Mouse (Mus musculus) megakaryocyte, embryonic 14.5 days (primary cell): ENCODE results near the gene Gm20388.

Experiments used
- FLI1 ChIP-seq: IDR thresholded peaks from 2 replicates; pipeline ENCODE4 v1.6.1; 2012; ENCODE audit warnings: low read length, inconsistent platforms, mixed read lengths
- GATA1 ChIP-seq: IDR thresholded peaks from 3 replicates; pipeline ENCODE4 v1.6.1; 2012; ENCODE audit warnings: mixed read lengths, low read length, inconsistent platforms, borderline replicate concordance

DNA sequence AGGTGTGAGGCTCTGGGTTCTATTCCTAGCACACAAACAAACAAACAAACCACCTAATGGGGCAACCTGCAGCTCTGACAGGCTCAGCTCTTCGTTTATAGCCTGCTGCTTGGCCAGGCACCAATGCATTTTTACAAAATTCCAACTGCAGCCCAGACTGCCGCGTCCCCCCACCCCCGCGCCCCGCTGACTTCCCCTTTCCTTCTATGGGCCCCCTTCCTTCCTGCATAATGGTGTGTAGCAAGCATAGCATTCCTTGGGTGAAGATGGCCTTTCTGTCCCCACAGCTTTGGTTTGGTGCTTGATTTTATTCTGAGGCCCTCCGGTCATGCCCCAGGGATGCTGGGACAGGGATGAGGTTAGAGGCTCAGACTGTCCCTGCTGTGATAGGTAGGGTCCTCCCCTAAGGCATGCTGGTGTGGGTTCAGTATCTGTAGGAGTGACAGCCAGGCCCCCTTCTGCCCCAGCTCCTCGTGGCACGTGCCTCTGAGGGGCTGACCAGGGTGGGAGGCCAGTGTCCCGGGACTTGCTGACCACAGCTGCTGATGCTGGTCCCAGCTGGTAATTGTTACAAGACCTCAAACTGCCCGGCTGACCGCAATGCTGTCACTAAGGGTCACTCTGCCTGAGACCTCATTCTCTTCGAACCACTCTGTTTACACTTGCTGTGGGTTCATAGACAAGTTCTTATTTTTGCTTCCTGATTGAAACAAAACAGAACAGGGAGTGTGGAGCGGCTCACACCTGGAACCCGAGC is 103.8 kb downstream of the Gm20388 start:
- TF ChIP-seq GATA1 (no peak), FLI1 (no peak)
